Mouse (Mus musculus): ENCODE data around the gene Neu4. TPM values are rescaled to one million over a fixed set of nuclear protein-coding genes. Genes with fewer than 3 reads are reported as not detected.
"Not testable (repeated sequence)": the region's sequence is repeated elsewhere in the genome, so short reads cannot be mapped to it uniquely, and the experiment has no call there.

The Neu4 gene
- total RNA-seq, 1 experiment from 2014 or later: not detected

DNA sequence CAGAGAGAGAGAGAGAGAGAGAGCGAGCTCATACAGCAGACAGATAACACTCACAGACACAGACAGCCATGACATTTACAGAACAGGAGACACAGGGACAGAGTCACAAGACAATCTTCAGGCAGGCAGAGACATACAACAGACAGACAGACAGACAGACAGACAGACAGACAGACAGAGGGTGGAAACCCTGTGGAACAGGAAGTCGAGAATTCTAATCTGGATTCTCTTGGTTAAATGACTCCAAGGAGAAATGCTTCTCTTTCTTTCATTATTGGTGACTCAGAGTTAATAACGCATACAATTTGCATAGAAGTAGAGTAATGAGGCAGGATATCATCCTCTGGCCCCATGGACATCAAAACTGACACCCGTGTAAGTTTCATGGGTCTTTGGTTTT, 26.3 kb downstream of the Neu4 start:
- ATAC-seq (ENCODE audit: extremely low read depth, insufficient number of reproducible peaks, low FRiP score, poor library complexity, severe bottlenecking): no peak

DNA sequence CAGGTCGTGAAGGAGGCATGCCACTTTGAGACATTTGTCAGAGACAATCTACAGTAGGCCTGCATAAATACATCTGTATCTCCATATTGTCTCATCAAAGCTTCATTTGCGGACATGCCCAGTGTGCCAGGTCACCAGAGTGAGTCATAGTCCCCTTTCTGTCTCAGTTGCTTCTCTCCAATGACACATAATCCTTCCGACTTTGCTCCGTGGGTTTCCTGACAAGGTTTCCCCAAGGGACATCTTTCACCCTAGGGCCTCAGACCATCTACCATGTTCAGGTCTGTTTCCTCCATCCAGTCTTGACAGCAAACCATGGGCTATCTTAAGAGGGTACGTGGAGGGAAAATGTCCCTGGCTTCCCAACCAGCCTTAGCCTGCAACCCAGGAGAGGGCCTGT, 30.9 kb downstream of the Neu4 start:
- ATAC-seq (ENCODE audit: extremely low read depth, insufficient number of reproducible peaks, low FRiP score, poor library complexity, severe bottlenecking): no peak

DNA sequence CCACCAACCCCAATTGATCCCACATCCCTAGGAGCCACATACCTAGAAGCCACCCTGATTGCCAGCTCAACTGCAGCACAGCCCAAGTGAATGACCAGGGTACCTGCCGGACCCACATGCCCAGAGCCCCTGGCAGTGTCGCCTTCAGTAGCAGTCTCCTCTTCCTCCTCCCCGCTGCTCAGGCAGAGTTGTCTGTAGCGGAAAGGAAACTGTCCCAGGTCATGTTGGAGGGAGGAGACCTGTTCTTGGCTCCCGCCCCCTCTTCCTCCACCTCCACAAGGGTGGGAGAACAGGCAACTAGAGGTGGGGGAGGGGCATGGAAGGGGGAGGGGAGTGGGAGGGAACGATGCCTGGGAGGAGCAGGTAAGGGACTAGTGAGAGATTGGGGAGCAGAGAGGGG, 32.1 kb downstream of the Neu4 start, which contains the start of gene Pdcd1:
Pdcd1 (minus strand) TSS at position 181 of the 400 bp plus-strand sequence.
- ATAC-seq (ENCODE audit: extremely low read depth, insufficient number of reproducible peaks, low FRiP score, poor library complexity, severe bottlenecking): no peak

DNA sequence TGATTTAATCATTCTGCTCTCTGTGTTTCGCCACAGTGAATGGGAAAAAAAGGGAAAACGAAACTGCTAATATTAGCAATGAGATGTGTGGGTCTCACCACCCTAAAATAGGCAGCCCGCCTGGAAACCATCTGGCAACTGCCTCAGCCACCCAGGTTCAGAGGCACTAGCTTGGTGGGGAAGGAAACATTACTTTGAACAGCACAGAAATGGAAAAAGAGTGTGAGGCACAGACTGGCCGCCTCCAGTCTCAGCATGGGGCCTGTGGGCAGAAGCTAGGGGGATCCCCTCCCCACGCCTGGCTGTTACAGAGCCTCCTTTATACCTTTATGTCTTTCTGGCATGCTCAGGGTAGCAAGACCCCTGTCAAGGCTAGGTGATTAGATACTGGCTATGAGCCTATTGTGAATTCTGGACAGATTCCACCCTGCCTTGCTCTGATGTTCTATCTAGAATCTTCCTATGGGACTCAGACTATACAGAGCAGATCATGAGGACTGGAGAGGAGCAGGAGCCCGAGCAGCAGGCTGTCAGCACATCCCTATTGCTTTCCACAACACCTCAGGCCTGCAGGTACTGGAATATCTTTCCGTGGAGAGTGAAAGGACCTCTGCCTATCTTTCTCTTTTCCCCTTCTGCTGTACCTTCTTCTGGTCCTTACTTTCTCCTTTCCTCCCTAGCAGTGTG, 33.4 kb downstream of the Neu4 start:
- ATAC-seq (ENCODE audit: extremely low read depth, insufficient number of reproducible peaks, low FRiP score, poor library complexity, severe bottlenecking): no peak

DNA sequence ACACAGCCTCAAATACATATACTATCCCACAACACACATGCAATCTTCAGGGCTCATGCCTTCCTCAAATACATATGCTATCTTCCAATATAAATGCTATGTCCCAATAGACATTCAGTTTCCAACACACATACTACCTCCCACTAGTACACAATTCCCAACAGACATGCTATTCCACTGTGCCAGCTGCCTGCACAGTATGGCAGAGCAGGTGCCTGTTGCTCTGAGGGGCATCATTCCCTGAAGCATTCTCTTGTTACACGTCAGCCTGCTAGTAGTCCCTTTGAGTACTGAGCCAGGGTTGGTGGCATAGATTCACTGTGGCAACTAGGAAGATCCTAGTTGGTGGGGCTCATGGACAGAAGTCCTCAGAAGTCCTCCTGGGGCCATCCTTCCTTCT, 34.2 kb downstream of the Neu4 start:
- no peak for ATAC-seq (ENCODE audit: extremely low read depth, insufficient number of reproducible peaks, low FRiP score, poor library complexity, severe bottlenecking)

DNA sequence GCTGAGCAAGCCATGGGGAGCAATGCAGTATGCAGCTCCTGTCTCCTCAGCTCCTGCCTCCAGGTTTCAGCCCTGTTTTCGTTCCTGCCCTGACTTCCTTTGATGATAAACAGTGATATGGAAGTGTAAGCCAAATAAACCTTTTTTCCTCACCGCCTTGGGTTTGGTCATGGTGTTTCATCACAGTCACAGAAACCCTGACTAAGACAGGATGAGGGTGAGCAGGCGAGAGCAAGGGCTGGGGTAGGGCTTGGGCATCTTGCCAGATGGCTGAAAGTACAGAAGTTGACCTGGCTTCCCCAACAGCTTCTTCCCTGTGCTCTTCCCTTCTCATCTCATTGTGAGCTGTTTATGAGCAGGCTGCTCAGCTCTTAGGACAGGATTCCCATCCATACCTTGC, 35.7 kb downstream of the Neu4 start:
- no peak for ATAC-seq (ENCODE audit: extremely low read depth, insufficient number of reproducible peaks, low FRiP score, poor library complexity, severe bottlenecking)

DNA sequence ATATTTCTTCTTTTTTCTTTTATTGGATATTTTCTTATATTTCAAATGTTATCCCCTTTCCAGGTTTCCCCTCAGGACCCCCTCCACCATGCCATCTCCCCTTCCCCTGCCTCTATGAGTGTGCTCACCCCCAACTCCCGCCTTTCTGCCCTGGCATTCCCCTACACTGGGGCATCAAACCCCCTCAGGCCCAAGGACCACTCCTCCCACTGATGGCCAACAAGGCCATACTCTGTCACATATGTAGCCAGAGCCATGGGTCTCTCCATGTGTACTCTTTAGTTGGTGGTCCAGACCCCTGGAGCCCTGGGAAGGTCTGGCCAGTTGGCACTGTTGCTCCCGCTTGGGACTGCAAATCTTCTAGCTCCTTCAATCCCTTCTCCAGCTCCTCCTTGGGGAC, 37.1 kb downstream of the Neu4 start:
- ATAC-seq (ENCODE audit: extremely low read depth, insufficient number of reproducible peaks, low FRiP score, poor library complexity, severe bottlenecking): no peak

DNA sequence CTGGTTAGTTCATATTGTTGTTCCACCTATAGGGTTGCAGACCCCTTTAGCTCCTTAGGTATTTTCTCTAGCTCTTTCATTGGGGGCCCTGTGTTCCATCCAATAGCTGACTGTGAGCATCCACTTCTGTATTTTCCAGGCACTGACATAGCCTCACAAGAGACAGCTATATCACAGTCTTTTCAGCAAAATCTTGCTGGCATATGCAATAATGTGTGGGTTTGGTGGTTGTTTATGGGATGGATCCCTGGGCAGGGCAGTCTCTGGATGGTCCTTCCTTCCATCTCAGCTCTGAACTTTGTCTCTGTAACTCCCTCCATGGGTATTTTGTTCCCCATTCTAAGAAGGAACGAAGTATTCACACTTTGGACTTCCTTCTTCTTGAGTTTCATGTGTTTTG, 38.0 kb downstream of the Neu4 start:
- not testable (repeated sequence) for ATAC-seq (ENCODE audit: extremely low read depth, insufficient number of reproducible peaks, low FRiP score, poor library complexity, severe bottlenecking)

DNA sequence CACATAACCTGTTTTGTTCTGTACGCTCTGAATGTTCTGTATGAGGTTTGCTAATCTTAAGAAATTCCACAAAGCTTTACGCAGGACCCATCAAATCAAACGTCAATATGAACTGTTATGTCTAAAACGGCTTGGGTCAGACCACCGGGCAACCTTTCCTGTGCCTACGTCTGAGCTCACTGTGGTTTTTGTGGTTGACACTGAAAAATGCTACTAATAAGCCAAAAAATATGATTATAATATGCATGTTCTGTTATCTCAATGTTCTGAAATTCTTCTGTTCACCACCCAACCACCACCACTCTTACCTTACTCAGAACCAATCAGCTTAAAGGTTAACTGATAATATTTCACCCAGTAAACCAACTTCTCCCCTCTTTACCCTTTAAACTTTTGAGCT, 54.5 kb downstream of the Neu4 start:
- no peak for ATAC-seq (ENCODE audit: extremely low read depth, insufficient number of reproducible peaks, low FRiP score, poor library complexity, severe bottlenecking)

DNA sequence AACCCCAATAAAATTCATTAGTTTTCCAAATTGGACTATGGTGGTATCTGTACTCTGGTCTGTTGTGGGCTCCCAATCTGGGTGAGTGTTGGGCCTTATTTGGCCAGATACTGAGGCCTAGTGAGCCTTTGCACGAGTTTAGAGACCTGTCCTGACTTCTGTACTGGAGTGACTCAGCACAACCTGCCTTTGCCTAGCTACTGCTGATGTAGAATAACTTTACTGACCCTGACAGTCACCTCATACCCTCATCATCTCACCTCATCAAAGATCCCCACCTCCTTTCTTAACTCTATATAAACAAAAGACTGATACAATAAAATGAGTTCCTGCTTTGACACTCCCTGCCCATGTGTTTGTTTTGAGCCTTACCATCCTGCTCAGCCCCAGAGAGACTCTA, 56.5 kb downstream of the Neu4 start:
- ATAC-seq (ENCODE audit: extremely low read depth, insufficient number of reproducible peaks, low FRiP score, poor library complexity, severe bottlenecking): no peak

Other genes starting within 250 kb of the Neu4 start
- 36.5 and 48.5 TPM in 2 replicates for gene Dtymk, start 218.5 kb upstream of the Neu4 start, total RNA-seq (2017)
- gene Ing5, start 216.5 kb upstream of the Neu4 start, total RNA-seq (2017): 25.2 and 30.5 TPM in 2 replicates
- 35.4 and 40.1 TPM in 2 replicates for gene D2hgdh, start 195.5 kb upstream of the Neu4 start, total RNA-seq (2017)
- gene Gal3st2, start 159.1 kb upstream of the Neu4 start, total RNA-seq (2017): not detected in 2 replicates
- gene Gal3st2b, start 102.1 kb upstream of the Neu4 start, total RNA-seq (2017): not detected in 2 replicates
- gene Gal3st2c, start 29.9 kb upstream of the Neu4 start, total RNA-seq (2017): not detected in 2 replicates
- 0.35 TPM in 1 of 2 replicates, not detected in the other for gene Pdcd1, start 32.1 kb downstream of the Neu4 start, total RNA-seq (2017)